Mouse (Mus musculus) myocyte (in vitro differentiated cells): ENCODE measurements around the gene Galnt6. TPM values are rescaled to one million over a fixed set of nuclear protein-coding genes. Genes with fewer than 3 reads are reported as not detected.

Source experiments
- H3K27me3 ChIP-seq: one replicate; pipeline ENCODE4 v1.6.1; 2011; ENCODE audit not compliant: control insufficient read depth, insufficient read depth, insufficient read length
- H3K36me3 ChIP-seq: one replicate; pipeline ENCODE4 v1.6.1; 2011; ENCODE audit not compliant: control insufficient read depth, insufficient read depth
- H3K4me2 ChIP-seq: one replicate; pipeline ENCODE4 v1.6.1; 2011; ENCODE audit warnings: low read depth, control low read depth
- H3K4me3 ChIP-seq: one replicate; pipeline ENCODE4 v1.5.1; 2011; ENCODE audit warnings: mild to moderate bottlenecking, control low read depth, moderate library complexity
- H3K79me2 ChIP-seq: one replicate; pipeline ENCODE4 v1.6.1; 2011; ENCODE audit not compliant: control insufficient read depth, insufficient read depth
- H3ac ChIP-seq: one replicate; pipeline ENCODE4 v1.6.1; 2011; ENCODE audit not compliant: control insufficient read depth, insufficient read length
- CEBPB ChIP-seq: IDR thresholded peaks from 2 replicates; pipeline ENCODE4 v1.6.1; 2011; ENCODE audit warnings: mild to moderate bottlenecking, moderate library complexity; ENCODE audit not compliant: poor library complexity, insufficient read depth, severe bottlenecking
- E2F4 ChIP-seq: IDR thresholded peaks from one replicate; pipeline ENCODE4 v1.6.1; 2011; ENCODE audit warnings: mild to moderate bottlenecking, control low read depth, moderate library complexity; ENCODE audit not compliant: insufficient read depth
- MAX ChIP-seq: IDR thresholded peaks from one replicate; pipeline ENCODE4 v1.6.1; 2011; ENCODE audit warnings: low read depth, mild to moderate bottlenecking, control low read depth
- MYOD1 ChIP-seq, 3 experiments: IDR thresholded peaks; one replicate each; pipeline ENCODE4 v1.6.1; 2011; ENCODE audit warnings: control low read depth in 2 of 3, low read depth in 2 of 3, mild to moderate bottlenecking in 2 of 3, moderate library complexity in 1 of 3; ENCODE audit not compliant: insufficient read length in 2 of 3, control insufficient read depth in 1 of 3
- MYOG ChIP-seq, 3 experiments: IDR thresholded peaks; one replicate each; pipeline ENCODE4 v1.6.1; 2011; ENCODE audit warnings: control low read depth in 2 of 3, low read depth in 2 of 3, mild to moderate bottlenecking in 2 of 3; ENCODE audit not compliant: insufficient read length in 2 of 3, control insufficient read depth in 1 of 3, insufficient read depth in 1 of 3
- POLR2A ChIP-seq: IDR thresholded peaks from one replicate; pipeline ENCODE4 v1.6.1; 2011; ENCODE audit warnings: low read depth, mild to moderate bottlenecking, control low read depth, moderate library complexity; ENCODE audit not compliant: insufficient read length
- POLR2AphosphoS2 ChIP-seq: IDR thresholded peaks from one replicate; pipeline ENCODE4 v1.6.1; 2011; ENCODE audit warnings: low read depth, control low read depth; ENCODE audit not compliant: insufficient read length
- REST ChIP-seq: IDR thresholded peaks from one replicate; pipeline ENCODE4 v1.6.1; 2011; ENCODE audit warnings: mild to moderate bottlenecking, control low read depth, moderate library complexity; ENCODE audit not compliant: insufficient read depth, insufficient read length
- SRF ChIP-seq: IDR thresholded peaks from one replicate; pipeline ENCODE4 v1.6.1; 2011; ENCODE audit warnings: low read depth; ENCODE audit not compliant: control insufficient read depth, insufficient read length
- TCF12 ChIP-seq: IDR thresholded peaks from one replicate; pipeline ENCODE4 v1.6.1; 2011; ENCODE audit warnings: mild to moderate bottlenecking, control low read depth; ENCODE audit not compliant: poor library complexity, insufficient read depth, severe bottlenecking
- TCF3 ChIP-seq: IDR thresholded peaks from one replicate; pipeline ENCODE4 v1.6.1; 2011; ENCODE audit warnings: low read depth, control low read depth; ENCODE audit not compliant: insufficient read length
- USF1 ChIP-seq: IDR thresholded peaks from one replicate; pipeline ENCODE4 v1.6.1; 2011; ENCODE audit warnings: low read depth, mild to moderate bottlenecking, control low read depth, moderate library complexity
- polyA plus RNA-seq: library from polyadenylated mRNA; unstranded; fragments of >200 nt; fragmentation: generic; extraction: Trizol; gene quantifications from one replicate; pipeline ENCODE4 v1.2.1, GENCODE M21; 2012; ENCODE audit warnings: missing spikeins

Galnt6 gene
- polyA plus RNA-seq, 1 experiment: 26.0 TPM

DNA sequence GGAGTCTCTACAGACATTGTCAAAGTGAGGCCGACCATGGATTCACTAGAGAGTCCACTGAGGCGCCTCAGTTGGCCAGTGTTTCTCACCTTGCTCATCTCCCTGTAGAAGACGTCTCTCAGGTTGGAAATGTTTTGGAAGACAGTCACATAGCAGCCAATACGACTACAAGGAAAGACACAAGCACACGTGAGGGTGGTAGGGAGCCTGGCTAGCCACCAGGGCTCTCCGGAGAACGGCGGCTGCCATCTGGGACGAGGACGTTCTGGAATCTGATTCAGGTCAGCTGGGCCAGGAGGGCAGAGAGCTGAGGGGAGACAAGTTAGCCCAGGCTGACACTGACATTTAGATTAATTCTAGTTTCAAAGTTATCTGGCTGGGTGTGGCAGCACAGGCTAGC, 79.1 kb downstream of the Galnt6 start:
- TF ChIP-seq MYOD1 (IDR thresholded peaks at IDR 0.05; ENCODE audit: control insufficient read depth in 1 of 3, insufficient read length in 2 of 3, low read depth in 2 of 3) (no peak), POLR2A (no peak), TCF12 (no peak), USF1 (no peak), E2F4 (no peak), MYOG (IDR thresholded peaks at IDR 0.05; ENCODE audit: control insufficient read depth in 1 of 3, insufficient read depth in 1 of 3, insufficient read length in 2 of 3, low read depth in 2 of 3) (no peak), REST (no peak), MAX (no peak), CEBPB (no peak), SRF (no peak), TCF3 (no peak), POLR2AphosphoS2 (no peak)
- no peak overlapping the region for H3ac ChIP-seq

DNA sequence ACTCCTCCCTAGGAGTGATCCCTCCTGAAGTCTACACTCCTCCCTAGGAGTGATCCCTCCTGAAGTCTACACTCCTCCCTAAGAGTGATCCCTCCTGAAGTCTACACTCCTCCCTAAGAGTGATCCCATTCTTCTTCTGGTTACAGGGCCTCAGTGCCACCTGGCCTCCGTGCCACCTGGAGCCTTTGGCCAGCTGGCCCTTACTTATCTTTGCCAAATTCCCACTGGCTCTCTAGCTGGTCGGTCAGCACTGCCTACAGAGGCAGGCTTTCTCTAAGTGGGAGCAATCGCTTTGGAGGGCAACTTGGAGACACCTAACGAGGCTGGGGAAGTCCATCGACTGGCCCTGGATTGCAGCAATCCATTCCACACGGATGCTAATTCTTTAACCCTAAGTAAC, 83.0 kb downstream of the Galnt6 start:
- Histone ChIP-seq H3K79me2 (no peaks in the 10 kb centered on the region), H3K36me3 (no peaks in the 10 kb centered on the region), H3ac (no peak overlapping the region), H3K4me3 (no peak overlapping the region), H3K4me2 (no peak overlapping the region), H3K27me3 (peaks cover 34% of the 10 kb centered on the region)
- TF ChIP-seq E2F4: no peak
- TF ChIP-seq REST: no peak
- TF ChIP-seq MYOG (IDR thresholded peaks at IDR 0.05; ENCODE audit: control insufficient read depth in 1 of 3, insufficient read depth in 1 of 3, insufficient read length in 2 of 3, low read depth in 2 of 3): no peak
- TF ChIP-seq TCF3: no peak
- no peak for TF ChIP-seq SRF
- no peak for TF ChIP-seq POLR2A
- TF ChIP-seq POLR2AphosphoS2: no peak
- no peak for TF ChIP-seq MYOD1 (IDR thresholded peaks at IDR 0.05; ENCODE audit: control insufficient read depth in 1 of 3, insufficient read length in 2 of 3, low read depth in 2 of 3)
- TF ChIP-seq CEBPB: no peak
- TF ChIP-seq MAX: no peak
- no peak for TF ChIP-seq TCF12
- TF ChIP-seq USF1: no peak

More for the DNA sequence above, 79.1 kb downstream of the Galnt6 start:
- Histone ChIP-seq H3K27me3 (peaks cover 34% of the 10 kb centered on the region), H3K79me2 (no peaks in the 10 kb centered on the region), H3K4me2 (no peak overlapping the region), H3K4me3 (no peak overlapping the region), H3K36me3 (no peaks in the 10 kb centered on the region)

GRCm38 (mm10) chr15:100642451-100642850, 86.7 kb downstream of the Galnt6 start:
- TF ChIP-seq MYOG (IDR thresholded peaks at IDR 0.05; ENCODE audit: control insufficient read depth in 1 of 3, insufficient read depth in 1 of 3, insufficient read length in 2 of 3, low read depth in 2 of 3) (peak in 1 of 3 experiments; percentile 43), TCF3 (no peak)
- Histone ChIP-seq H3ac (no peak overlapping the region), H3K4me3 (no peak overlapping the region), H3K36me3 (no peaks in the 10 kb centered on the region), H3K79me2 (no peaks in the 10 kb centered on the region), H3K4me2 (no peak overlapping the region), H3K27me3 (peaks cover 22% of the 10 kb centered on the region)

Other genes with a start within 250 kb of the Galnt6 start
- 9.2 TPM for gene Csrnp2, start 233.9 kb downstream of the Galnt6 start, polyA plus RNA-seq
- 15.0 TPM for gene Tfcp2, start 177.4 kb downstream of the Galnt6 start, polyA plus RNA-seq
- gene Pou6f1, start 129.4 kb downstream of the Galnt6 start, polyA plus RNA-seq: 7.7 TPM
- 154 TPM for gene Dazap2, start 114.0 kb downstream of the Galnt6 start, polyA plus RNA-seq
- 2.0 TPM for gene Smagp, start 92.4 kb downstream of the Galnt6 start, polyA plus RNA-seq
- not detected for gene Bin2, start 59.8 kb downstream of the Galnt6 start, polyA plus RNA-seq
- 23.5 TPM for gene Cela1, start 41.5 kb downstream of the Galnt6 start, polyA plus RNA-seq
- gene Slc4a8, start 32.4 kb upstream of the Galnt6 start, polyA plus RNA-seq: 13.3 TPM
- gene Scn8a, start 140.5 kb upstream of the Galnt6 start, polyA plus RNA-seq: not detected